Mouse (Mus musculus): ENCODE data around the gene Adam6b. TPM values are rescaled to one million over a fixed set of nuclear protein-coding genes. Genes with fewer than 3 reads are reported as not detected.
A peak's percentile ranks its signal among the peaks of the same experiment; 100 is the strongest.
"Not testable (repeated sequence)": the region's sequence is repeated elsewhere in the genome, so short reads cannot be mapped to it uniquely, and the experiment has no call there.

The Adam6b gene
- polyA plus RNA-seq (2016; fragmentation: Nextera tagmentation; extraction: Ambion mirVana) = not detected in 2 replicates

- not testable (repeated sequence) for H3K4me3 ChIP-seq; H3K27ac ChIP-seq; H3K4me1 ChIP-seq; H3K9me3 ChIP-seq (replicated peaks); H3K27me3 ChIP-seq (ENCODE audit: low read depth, poor library complexity, severe bottlenecking); DNase-seq (ENCODE audit: low spot score); H3K36me3 ChIP-seq
- 78% methylated on average over 1 of the region's 1 CpGs for WGBS
These were observed at the start of gene Adam6b for GRCm38 (mm10) chr12:113489211-113489610. Gene Adam6b, plus strand, starts transcription at chr12:113489511.

GRCm38 (mm10) chr12:113446061-113446460, 43.2 kb upstream of the Adam6b start:
- Histone ChIP-seq H3K4me1 (no peaks in the 10 kb centered on the region), H3K9me3 (replicated peaks) (no peaks in the 10 kb centered on the region), H3K36me3 (no peaks in the 10 kb centered on the region), H3K27ac (no peak overlapping the region), H3K27me3 (ENCODE audit: low read depth, poor library complexity, severe bottlenecking) (no peaks in the 10 kb centered on the region), H3K4me3 (no peak overlapping the region)
- no peak for DNase-seq (ENCODE audit: low spot score)
- 85% methylated on average over 1 of the region's 1 CpGs for WGBS

- no peak for DNase-seq (ENCODE audit: low spot score)
- H3K27ac ChIP-seq = no peak overlapping the region
- H3K9me3 ChIP-seq (replicated peaks) = no peaks in the 10 kb centered on the region
- H3K36me3 ChIP-seq = no peaks in the 10 kb centered on the region
- H3K4me3 ChIP-seq = no peak overlapping the region
- no peaks in the 10 kb centered on the region for H3K27me3 ChIP-seq (ENCODE audit: low read depth, poor library complexity, severe bottlenecking)
- H3K4me1 ChIP-seq = no peaks in the 10 kb centered on the region
- WGBS = 89% methylated on average over 2 of the region's 2 CpGs
These were observed 13.1 kb upstream of the Adam6b start for GRCm38 (mm10) chr12:113476164-113476563.

- 84% methylated on average over 2 of the region's 2 CpGs for WGBS
- no peaks in the 10 kb centered on the region for H3K36me3 ChIP-seq
- H3K27ac ChIP-seq = no peak overlapping the region
- no peaks in the 10 kb centered on the region for H3K9me3 ChIP-seq (replicated peaks)
- no peak for DNase-seq (ENCODE audit: low spot score)
- no peaks in the 10 kb centered on the region for H3K27me3 ChIP-seq (ENCODE audit: low read depth, poor library complexity, severe bottlenecking)
- H3K4me3 ChIP-seq = no peak overlapping the region
- no peaks in the 10 kb centered on the region for H3K4me1 ChIP-seq
These were observed 7.2 kb upstream of the Adam6b start for GRCm38 (mm10) chr12:113482147-113482546.

GRCm38 (mm10) chr12:113482661-113483389, 6.5 kb upstream of the Adam6b start:
- WGBS = 73% methylated on average over 4 of the region's 4 CpGs
- no peak overlapping the region for H3K4me3 ChIP-seq
- H3K27ac ChIP-seq = no peak overlapping the region
- no peaks in the 10 kb centered on the region for H3K4me1 ChIP-seq
- no peaks in the 10 kb centered on the region for H3K36me3 ChIP-seq
- H3K27me3 ChIP-seq (ENCODE audit: low read depth, poor library complexity, severe bottlenecking) = no peaks in the 10 kb centered on the region
- DNase-seq (ENCODE audit: low spot score) = no peak
- no peaks in the 10 kb centered on the region for H3K9me3 ChIP-seq (replicated peaks)

GRCm38 (mm10) chr12:113483492-113484162, 5.7 kb upstream of the Adam6b start:
- H3K27me3 ChIP-seq (ENCODE audit: low read depth, poor library complexity, severe bottlenecking) = no peaks in the 10 kb centered on the region
- H3K9me3 ChIP-seq (replicated peaks) = no peaks in the 10 kb centered on the region
- no peak overlapping the region for H3K4me3 ChIP-seq
- no peaks in the 10 kb centered on the region for H3K36me3 ChIP-seq
- no peak for DNase-seq (ENCODE audit: low spot score)
- H3K27ac ChIP-seq = no peak overlapping the region
- 83% methylated on average over 2 of the region's 2 CpGs for WGBS
- H3K4me1 ChIP-seq = no peaks in the 10 kb centered on the region

- no peak overlapping the region for H3K27ac ChIP-seq
- no peaks in the 10 kb centered on the region for H3K36me3 ChIP-seq
- no peaks in the 10 kb centered on the region for H3K4me1 ChIP-seq
- WGBS = 40% methylated on average over 2 of the region's 2 CpGs
- no peak for DNase-seq (ENCODE audit: low spot score)
- no peak overlapping the region for H3K4me3 ChIP-seq
- H3K9me3 ChIP-seq (replicated peaks) = no peaks in the 10 kb centered on the region
- no peaks in the 10 kb centered on the region for H3K27me3 ChIP-seq (ENCODE audit: low read depth, poor library complexity, severe bottlenecking)
These were observed 4.3 kb upstream of the Adam6b start for GRCm38 (mm10) chr12:113484971-113485485.

- H3K4me3 ChIP-seq; H3K9me3 ChIP-seq (replicated peaks); H3K27ac ChIP-seq; H3K27me3 ChIP-seq (ENCODE audit: low read depth, poor library complexity, severe bottlenecking); H3K4me1 ChIP-seq; H3K36me3 ChIP-seq: not testable (repeated sequence)
- DNase-seq (ENCODE audit: low spot score) = peak; percentile 51
These were observed 1.6 kb upstream of the Adam6b start for GRCm38 (mm10) chr12:113487693-113488092.

GRCm38 (mm10) chr12:113525901-113526300, 36.6 kb downstream of the Adam6b start:
- Histone ChIP-seq H3K36me3 (no peaks in the 10 kb centered on the region), H3K27me3 (ENCODE audit: low read depth, poor library complexity, severe bottlenecking) (no peaks in the 10 kb centered on the region), H3K4me3 (no peak overlapping the region), H3K4me1 (no peaks in the 10 kb centered on the region), H3K27ac (no peak overlapping the region), H3K9me3 (replicated peaks) (no peaks in the 10 kb centered on the region)
- no peak for DNase-seq (ENCODE audit: low spot score)
- WGBS = 87% methylated on average over 2 of the region's 2 CpGs

Other genes with a start within 250 kb of the Adam6b start
- gene Adam6a, start 54.4 kb downstream of the Adam6b start, polyA plus RNA-seq (2016; fragmentation: Nextera tagmentation; extraction: Ambion mirVana) = not detected in 2 replicates

All from limb, embryonic 10.5 days (tissue).